In the genomic region with DNA sequence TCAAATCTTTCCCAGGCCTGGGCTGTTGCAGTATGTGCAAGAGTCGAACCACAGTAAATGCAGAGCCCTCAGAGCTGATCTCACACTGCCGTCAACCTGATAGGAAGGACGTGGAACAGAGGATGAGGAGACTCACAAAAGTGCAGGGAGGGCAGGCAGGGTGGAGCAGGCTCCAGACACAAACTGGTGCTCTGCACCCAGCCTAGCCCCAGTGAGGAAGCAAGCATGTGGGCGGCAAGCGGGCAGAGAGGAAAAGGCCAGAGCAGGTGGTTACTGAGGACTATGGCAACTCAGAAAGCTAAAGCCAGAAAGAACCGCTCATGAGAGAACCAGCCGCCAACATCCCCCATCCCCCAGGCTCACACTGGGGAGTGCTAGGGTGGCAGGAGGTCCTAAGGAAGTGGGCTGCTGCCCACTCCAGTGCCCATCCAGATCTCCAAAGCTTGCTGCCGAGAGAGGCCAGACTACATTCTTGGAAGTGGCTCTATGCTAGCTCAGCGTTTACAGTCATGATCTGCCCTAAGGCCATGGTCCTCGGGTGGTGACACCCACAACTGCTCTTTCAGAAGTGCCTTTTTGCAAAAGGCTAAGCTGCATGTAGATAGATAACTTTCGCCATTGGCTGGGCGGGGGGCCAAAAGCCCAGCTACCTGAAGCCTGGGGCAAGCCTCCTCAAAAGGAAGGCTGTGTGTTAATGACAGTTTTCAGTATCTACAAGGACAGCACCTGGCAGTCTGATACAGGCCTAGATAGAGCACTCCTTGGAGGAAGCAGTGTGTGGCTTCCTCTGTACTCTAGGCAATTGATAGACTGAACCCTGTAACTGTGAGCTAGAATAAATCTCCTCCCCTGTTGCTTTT, we compare ENCODE assay signal across 10 mouse cellular contexts.
A peak's percentile ranks its signal among the peaks of the same experiment; 100 is the strongest.
DNase-seq lines count a peak whose midpoint lies in the region; ATAC-seq and TF ChIP-seq lines count a peak whose summit lies in the region.
"Had no signal": no experiment of that assay in that cellular context is flagged by ENCODE, and none has a peak within 500 bp of the region (broad histone marks: within the 10 kb centered on the region; RNA-seq: fewer than 3 reads in every experiment).

No protein-coding gene starts in this region.

- H3K9me3 ChIP-seq in embryonic facial prominence, embryonic 12.5 days = no peaks in the 10 kb centered on the region

- TF ChIP-seq POLR2A in heart, adult 2 months (IDR thresholded peaks at IDR 0.05; ENCODE audit: insufficient read depth, low read depth, low read length) = no peak

- intact Hi-C loops in heart, adult 2 months (cut with DNase I) = no loop called here

- ATAC-seq in embryonic facial prominence, embryonic 12.5 days (ENCODE audit: insufficient number of reproducible peaks, insufficient read depth, low FRiP score, low TSS enrichment) = no peak
- ATAC-seq in megakaryocyte progenitor cell, adult 5-6 weeks (replicated peaks; ENCODE audit: poor library complexity) = peak; percentile 48
- ATAC-seq: forebrain, embryonic 14.5 days had no signal

- no peak for TF ChIP-seq CTCF in heart, adult 2 months (IDR thresholded peaks at IDR 0.05)

- H3K4me2 ChIP-seq in embryonic facial prominence, embryonic 12.5 days (replicated peaks) = no peak overlapping the region

- DNase-seq in heart, adult 2 months = no peak
- DNase-seq in heart, adult 8-10 months (ENCODE audit: low spot score) = no peak
- peak; percentile 34 for DNase-seq in kidney, postnatal 14 days
- no peak for DNase-seq in kidney, adult 8-10 months
- DNase-seq in left cerebral cortex, adult 8-10 months (ENCODE audit: low spot score in 2 of 2) = no peak
- DNase-seq in gastrocnemius, postnatal 4 days (ENCODE audit: low spot score in 2 of 2) = no peak
- DNase-seq: lung, adult 2 months had no signal

- H3K36me3 ChIP-seq in heart, adult 2 months (ENCODE audit: control insufficient read depth, insufficient read depth, low read length) = no peaks in the 10 kb centered on the region; the same call in 1 of the 2 replicates
- H3K36me3 ChIP-seq in embryonic facial prominence, embryonic 12.5 days = peaks cover 2% of the 10 kb centered on the region; the same call in 1 of the 2 replicates

- no peak for TF ChIP-seq EP300 in heart, adult 2 months (IDR thresholded peaks at IDR 0.05; ENCODE audit: insufficient read depth, low read depth, low read length)

- H3K4me1 ChIP-seq in heart, adult 2 months (ENCODE audit: control insufficient read depth, insufficient read depth, low read length) = peaks cover 17% of the 10 kb centered on the region
- H3K4me1 ChIP-seq in embryonic facial prominence, embryonic 12.5 days = peaks cover 18% of the 10 kb centered on the region

- H3K9ac ChIP-seq in heart, adult 2 months (ENCODE audit: low read depth, low read length) = no peak overlapping the region
- H3K9ac ChIP-seq in embryonic facial prominence, embryonic 12.5 days = no peak overlapping the region

- no peaks in the 10 kb centered on the region for H3K79me2 ChIP-seq in heart, adult 2 months (replicated peaks; ENCODE audit: control insufficient read depth, insufficient read depth, low read length)

- WGBS in heart, adult 2 months = 65% methylated on average over 12 of the region's 12 CpGs
- WGBS in embryonic facial prominence, embryonic 12.5 days = 73% methylated on average over 12 of the region's 12 CpGs

- H3K27ac ChIP-seq in heart, adult 2 months = peak overlapping the region; percentile 12
- peak overlapping the region; percentile 5; the same call in 1 of the 2 replicates for H3K27ac ChIP-seq in embryonic facial prominence, embryonic 12.5 days

- no peaks in the 10 kb centered on the region for H3K27me3 ChIP-seq in heart, adult 2 months (ENCODE audit: control insufficient read depth, insufficient read depth, low read length)
- H3K27me3 ChIP-seq in embryonic facial prominence, embryonic 12.5 days = no peaks in the 10 kb centered on the region

- H3K4me3 ChIP-seq in heart, adult 2 months = no peak overlapping the region
- H3K4me3 ChIP-seq in embryonic facial prominence, embryonic 12.5 days = no peak overlapping the region
